ENCODE assay signal across 29 mouse cellular contexts in the genomic region with DNA sequence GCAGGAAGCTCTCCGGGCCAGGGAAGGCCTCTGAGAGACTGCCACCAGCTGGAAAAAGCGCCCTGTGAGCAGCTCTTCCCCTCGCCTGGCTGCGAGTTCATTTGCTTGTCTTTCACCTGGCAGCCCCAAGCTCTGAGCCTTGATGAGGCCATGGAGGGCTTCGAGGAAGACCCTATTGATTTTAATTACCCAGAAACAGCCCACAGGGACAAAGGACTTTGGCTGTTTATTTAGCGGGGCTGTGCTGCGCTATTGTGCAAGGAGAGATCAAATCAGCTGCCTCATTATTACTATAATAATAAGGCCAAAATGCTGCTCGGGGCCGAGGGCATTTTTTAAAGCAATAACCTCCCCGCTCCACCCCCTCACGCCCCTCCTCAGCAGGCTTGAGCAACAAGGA. TPM values are rescaled to one million over a fixed set of nuclear protein-coding genes. Genes with fewer than 3 reads are reported as not detected.
DNase-seq lines count a peak whose midpoint lies in the region; ATAC-seq and TF ChIP-seq lines count a peak whose summit lies in the region.
"Had no signal": no experiment of that assay in that cellular context is flagged by ENCODE, and none has a peak within 500 bp of the region (broad histone marks: within the 10 kb centered on the region; RNA-seq: fewer than 3 reads in every experiment).

No protein-coding gene starts in this region.

- no peaks in the 10 kb centered on the region; the same call in 1 of the 2 replicates for H3K27me3 ChIP-seq in embryonic facial prominence, embryonic 14.5 days (replicated peaks; ENCODE audit: control insufficient read depth, insufficient read depth, low read length)
- H3K27me3 ChIP-seq in embryonic facial prominence, embryonic 10.5 days (replicated peaks; ENCODE audit: low read depth, poor library complexity, severe bottlenecking): peaks cover 50% of the 10 kb centered on the region
- H3K27me3 ChIP-seq in liver, adult 2 months (ENCODE audit: control insufficient read depth, insufficient read depth, low read length): no peaks in the 10 kb centered on the region
- no peaks in the 10 kb centered on the region for H3K27me3 ChIP-seq in liver, postnatal 0 days (ENCODE audit: insufficient read depth, low read length)
- H3K27me3 ChIP-seq in midbrain, embryonic 12.5 days: peaks cover 24% of the 10 kb centered on the region
- H3K27me3 ChIP-seq: liver, embryonic 13.5 days had no signal

- no peak overlapping the region for H3K9ac ChIP-seq in embryonic facial prominence, embryonic 14.5 days (ENCODE audit: low read depth, low read length)
- H3K9ac ChIP-seq in liver, adult 2 months (ENCODE audit: low read depth, low read length): peak overlapping the region; percentile 11; the same call in 1 of the 2 replicates
- H3K9ac ChIP-seq in liver, postnatal 0 days (replicated peaks): no peak overlapping the region
- no peak overlapping the region for H3K9ac ChIP-seq in midbrain, embryonic 12.5 days (replicated peaks)
- H3K9ac ChIP-seq: embryonic facial prominence, embryonic 13.5 days; limb, embryonic 13.5 days; liver, embryonic 13.5 days; lung, embryonic 14.5 days had no signal

- peak; percentile 11 for DNase-seq in embryonic facial prominence, embryonic 14.5 days (ENCODE audit: low spot score)
- no peak for DNase-seq in embryonic facial prominence, embryonic 10.5 days (ENCODE audit: low spot score)
- peak; percentile 80 for DNase-seq in liver, adult 2 months (ENCODE audit: extremely low read depth, low read depth, low spot score)
- DNase-seq in liver, postnatal 0 days: no peak
- peak; percentile 60 for DNase-seq in retina, postnatal 1 day
- no peak for DNase-seq in T-cell, adult 2 months (ENCODE audit: low spot score)
- DNase-seq: adrenal gland, postnatal 10 days; cerebellum, adult 2 months; cerebellum, postnatal 25 days; heart, adult 11 months; kidney, adult 9 months; kidney, postnatal 14 days; liver, embryonic 13.5 days; lung, embryonic 14.5 days; lung, postnatal 36 days had no signal

- TF ChIP-seq POLR2A in liver, adult 2 months (IDR thresholded peaks at IDR 0.05; ENCODE audit: extremely low read depth, insufficient read depth, low read length): no peak

- no peaks in the 10 kb centered on the region for H3K36me3 ChIP-seq in embryonic facial prominence, embryonic 14.5 days (ENCODE audit: control insufficient read depth, insufficient read depth, low read length)
- no peaks in the 10 kb centered on the region for H3K36me3 ChIP-seq in embryonic facial prominence, embryonic 10.5 days (replicated peaks)
- H3K36me3 ChIP-seq in liver, adult 2 months (ENCODE audit: control insufficient read depth, insufficient read depth, low read length): no peaks in the 10 kb centered on the region
- H3K36me3 ChIP-seq in liver, postnatal 0 days (replicated peaks; ENCODE audit: insufficient read depth, low read length): no peaks in the 10 kb centered on the region
- no peaks in the 10 kb centered on the region for H3K36me3 ChIP-seq in midbrain, embryonic 12.5 days
- H3K36me3 ChIP-seq: embryonic facial prominence, embryonic 13.5 days; limb, embryonic 13.5 days; liver, embryonic 13.5 days had no signal

- H3K4me2 ChIP-seq in embryonic facial prominence, embryonic 14.5 days (ENCODE audit: low read depth, low read length): no peak overlapping the region
- H3K4me2 ChIP-seq in liver, postnatal 0 days (ENCODE audit: low read depth, low read length): no peak overlapping the region
- H3K4me2 ChIP-seq in midbrain, embryonic 12.5 days (replicated peaks): no peak overlapping the region
- H3K4me2 ChIP-seq: embryonic facial prominence, embryonic 13.5 days; heart, embryonic 11.5 days; limb, embryonic 13.5 days; liver, embryonic 13.5 days; lung, embryonic 14.5 days had no signal

- WGBS in embryonic facial prominence, embryonic 14.5 days: 53% methylated on average over 11 of the region's 11 CpGs
- WGBS in embryonic facial prominence, embryonic 10.5 days: 52% methylated on average over 11 of the region's 11 CpGs
- WGBS in liver, adult 2 months: 19% methylated on average over 11 of the region's 11 CpGs
- WGBS in liver, postnatal 0 days (ENCODE audit: insufficient replicate concordance): 53% methylated on average over 11 of the region's 11 CpGs
- 32% methylated on average over 11 of the region's 11 CpGs for WGBS in midbrain, embryonic 12.5 days

- 0 out of 2 replicates have a peak, but pooled peaks have one; percentile 23 for TF ChIP-seq CTCF in liver, adult 2 months (IDR thresholded peaks at IDR 0.05; ENCODE audit: low read depth, low read length)
- no peak for TF ChIP-seq CTCF in liver, postnatal 0 days (IDR thresholded peaks at IDR 0.05; ENCODE audit: low read depth)

- TF ChIP-seq EP300 in liver, postnatal 0 days (IDR thresholded peaks at IDR 0.05; ENCODE audit: low read depth): no peak

- H3K4me1 ChIP-seq in embryonic facial prominence, embryonic 14.5 days (ENCODE audit: control insufficient read depth, insufficient read depth, low read length): no peaks in the 10 kb centered on the region
- peaks cover 42% of the 10 kb centered on the region for H3K4me1 ChIP-seq in embryonic facial prominence, embryonic 10.5 days
- peaks cover 32% of the 10 kb centered on the region for H3K4me1 ChIP-seq in liver, adult 2 months (ENCODE audit: control insufficient read depth, insufficient read depth, low read length)
- no peaks in the 10 kb centered on the region for H3K4me1 ChIP-seq in liver, postnatal 0 days (ENCODE audit: insufficient read depth)
- H3K4me1 ChIP-seq in midbrain, embryonic 12.5 days: peaks cover 20% of the 10 kb centered on the region
- H3K4me1 ChIP-seq: embryonic facial prominence, embryonic 13.5 days; limb, embryonic 13.5 days; liver, embryonic 13.5 days had no signal

- no peaks in the 10 kb centered on the region for H3K9me3 ChIP-seq in embryonic facial prominence, embryonic 14.5 days (ENCODE audit: control insufficient read depth, low read length)
- no peaks in the 10 kb centered on the region for H3K9me3 ChIP-seq in embryonic facial prominence, embryonic 10.5 days
- H3K9me3 ChIP-seq in liver, postnatal 0 days (ENCODE audit: low read length): no peaks in the 10 kb centered on the region
- H3K9me3 ChIP-seq in midbrain, embryonic 12.5 days: no peaks in the 10 kb centered on the region
- H3K9me3 ChIP-seq: embryonic facial prominence, embryonic 13.5 days; limb, embryonic 13.5 days; liver, embryonic 13.5 days had no signal

- no peak for ATAC-seq in embryonic facial prominence, embryonic 14.5 days (ENCODE audit: low read depth)
- ATAC-seq in liver, postnatal 0 days: no peak
- no peak for ATAC-seq in midbrain, embryonic 12.5 days (ENCODE audit: low FRiP score, low read depth)
- no peak for ATAC-seq in inflammation-experienced regulatory T-cells, adult 6 months
- ATAC-seq: intestine, embryonic 16.5 days had no signal

- H3K4me3 ChIP-seq in embryonic facial prominence, embryonic 14.5 days (ENCODE audit: low read depth, low read length): no peak overlapping the region
- H3K4me3 ChIP-seq in embryonic facial prominence, embryonic 10.5 days: no peak overlapping the region
- no peak overlapping the region for H3K4me3 ChIP-seq in liver, adult 2 months (ENCODE audit: insufficient read depth, low read depth, low read length)
- no peak overlapping the region for H3K4me3 ChIP-seq in liver, postnatal 0 days (ENCODE audit: low read depth, low read length)
- H3K4me3 ChIP-seq in midbrain, embryonic 12.5 days: no peak overlapping the region
- H3K4me3 ChIP-seq: embryonic facial prominence, embryonic 13.5 days; limb, embryonic 13.5 days; liver, embryonic 13.5 days had no signal

- no peak overlapping the region for H3K27ac ChIP-seq in embryonic facial prominence, embryonic 14.5 days (replicated peaks; ENCODE audit: low read depth, low read length)
- H3K27ac ChIP-seq in embryonic facial prominence, embryonic 10.5 days (replicated peaks): no peak overlapping the region; the same call in 1 of the 2 replicates
- peak overlapping the region; percentile 88 for H3K27ac ChIP-seq in liver, adult 2 months (replicated peaks; ENCODE audit: insufficient read depth, low read depth, low read length)
- H3K27ac ChIP-seq in liver, postnatal 0 days (ENCODE audit: low read depth): no peak overlapping the region
- peak overlapping the region; percentile 64 for H3K27ac ChIP-seq in midbrain, embryonic 12.5 days (replicated peaks)
- H3K27ac ChIP-seq: embryonic facial prominence, embryonic 13.5 days; limb, embryonic 13.5 days; liver, embryonic 13.5 days had no signal

- H3K79me2 ChIP-seq in liver, adult 2 months (ENCODE audit: control insufficient read depth, insufficient read depth, low read length): no peaks in the 10 kb centered on the region

RNA-seq across cellular contexts. Expression of a gene that starts 31.7 kb away (rescaled TPM):
- polyA plus RNA-seq in embryonic facial prominence, embryonic 14.5 days (2014; fragmentation: Nextera tagmentation; extraction: Ambion mirVana): not detected in 2 replicates
- polyA plus RNA-seq in embryonic facial prominence, embryonic 10.5 days (2016; fragmentation: Nextera tagmentation; extraction: Ambion mirVana): not detected in 2 replicates
- not detected in 2 replicates for total RNA-seq in liver, adult 2 months (2014; rRNA removed)
- polyA plus RNA-seq in liver, adult 2 months (2012; rRNA removed): not detected in 2 replicates
- polyA plus RNA-seq in liver, postnatal 0 days (2015; fragmentation: Nextera tagmentation; extraction: Ambion mirVana): not detected in 2 replicates
- 0.25 and 0.29 TPM in 2 replicates for polyA plus RNA-seq in midbrain, embryonic 12.5 days (2016; fragmentation: Nextera tagmentation; extraction: Ambion mirVana)
- not detected for polyA plus RNA-seq in inflammation-experienced regulatory T-cells, adult 6 months (2017; shearing (Covaris generic))
- total RNA-seq: adrenal gland, postnatal 10 days; gastrocnemius, adult 8-10 months; hematopoietic stem cell, adult 5-6 weeks; layer of hippocampus, adult 18-20 months; layer of hippocampus, postnatal 25 days; left cerebral cortex, postnatal 25 days; megakaryocyte-erythroid progenitor cell, adult 5-6 weeks had no signal
- polyA plus RNA-seq: embryonic facial prominence, embryonic 13.5 days; heart, embryonic 11.5 days; heart, postnatal 0 days; intestine, embryonic 16.5 days; limb, embryonic 13.5 days; liver, embryonic 13.5 days; lung, embryonic 14.5 days; small intestine, adult 2 months had no signal

Comparison
In these comparisons a context has a peak if more than half of its experiments do, and no peak if none do; other contexts are left out.
1. DNase-seq: peak in embryonic facial prominence, embryonic 14.5 days (single experiment), liver, adult 2 months (single experiment) and retina, postnatal 1 day (single experiment); none in embryonic facial prominence, embryonic 10.5 days (single experiment), liver, postnatal 0 days (single experiment) and T-cell, adult 2 months (single experiment).
2. H3K27ac ChIP-seq: peak in liver, adult 2 months (single experiment) and midbrain, embryonic 12.5 days (single experiment); none in embryonic facial prominence, embryonic 14.5 days (single experiment), embryonic facial prominence, embryonic 10.5 days (single experiment) and liver, postnatal 0 days (single experiment).